Mouse (Mus musculus) naive thymus-derived CD4-positive, alpha-beta T cell, adult 2 months (primary cell): ENCODE measurements at regions not wholly inside any gene's neighbourhood (a gene's known extent, or its start where the extent isn't known, plus 50 kb on each side); places are given as distances from the start of the nearest gene placed in this dataset.

Experiments
- DNase-seq: peaks from one replicate; pipeline ENCODE4 v3.0.0-alpha.2; 2011; ENCODE audit warnings: low read depth

- no peak for DNase-seq
Observed at GRCm38 (mm10) chr5:116766261-116766660, 174.6 kb upstream of the Srrm4 start.

DNA sequence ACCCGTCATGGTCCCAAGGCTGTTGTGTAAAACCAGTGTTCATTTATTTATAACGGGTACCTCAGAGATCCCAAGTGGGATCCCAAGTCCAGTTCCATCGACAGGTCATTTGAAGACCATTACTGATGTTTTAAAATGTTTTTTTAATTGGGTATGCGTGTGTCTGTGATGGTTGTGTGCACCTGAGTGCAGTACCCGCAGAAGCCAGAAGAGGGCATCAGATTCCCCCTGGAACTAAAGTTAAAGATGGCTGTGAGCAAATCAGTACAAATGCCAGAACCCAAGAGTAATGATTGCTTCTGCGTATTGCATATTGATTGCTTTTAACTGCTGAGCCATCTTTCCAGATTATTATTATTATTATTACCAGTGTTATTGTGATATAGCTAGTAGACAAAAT lies 169.7 kb upstream of the Srrm4 start:
- no peak for DNase-seq

DNA sequence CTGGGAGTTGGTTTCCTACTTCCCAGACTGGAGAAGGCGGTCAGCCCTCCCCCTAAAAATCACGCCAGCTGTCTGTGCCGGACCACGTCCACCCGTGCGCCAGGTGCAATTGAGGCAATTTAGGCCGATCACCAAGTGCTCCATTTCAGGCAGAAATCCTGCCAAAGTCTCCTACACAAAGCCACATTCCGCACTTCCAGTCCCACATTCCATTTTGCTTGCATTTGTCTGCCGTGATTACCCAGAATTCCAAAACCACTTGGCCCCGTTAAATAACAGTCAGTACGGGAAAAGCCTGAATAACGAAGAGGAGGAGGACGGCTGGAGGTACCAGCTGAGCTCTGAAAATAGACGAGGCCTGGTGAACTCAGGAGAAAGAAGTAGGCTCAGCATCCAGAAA lies 167.1 kb upstream of the Srrm4 start:
- no peak for DNase-seq

DNA sequence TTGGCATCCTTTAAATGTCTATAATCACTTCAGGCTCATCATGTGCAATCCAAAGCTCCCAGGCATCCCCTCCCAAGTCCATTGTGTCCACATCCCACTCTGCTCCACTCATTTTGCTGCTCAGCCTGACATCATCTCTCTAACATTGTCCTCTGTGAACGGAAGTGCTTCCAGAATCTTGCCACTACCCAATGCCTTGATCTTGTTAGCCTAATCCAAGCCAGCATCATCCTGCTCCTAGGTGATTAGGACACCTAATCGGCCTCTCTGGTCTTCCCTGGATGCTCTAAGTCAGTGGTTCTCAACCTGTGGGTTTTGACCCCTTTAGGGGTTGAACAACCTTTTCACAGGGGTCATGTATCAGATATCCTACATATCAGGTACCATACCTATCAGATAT lies 161.3 kb upstream of the Srrm4 start:
- DNase-seq = no peak

DNA sequence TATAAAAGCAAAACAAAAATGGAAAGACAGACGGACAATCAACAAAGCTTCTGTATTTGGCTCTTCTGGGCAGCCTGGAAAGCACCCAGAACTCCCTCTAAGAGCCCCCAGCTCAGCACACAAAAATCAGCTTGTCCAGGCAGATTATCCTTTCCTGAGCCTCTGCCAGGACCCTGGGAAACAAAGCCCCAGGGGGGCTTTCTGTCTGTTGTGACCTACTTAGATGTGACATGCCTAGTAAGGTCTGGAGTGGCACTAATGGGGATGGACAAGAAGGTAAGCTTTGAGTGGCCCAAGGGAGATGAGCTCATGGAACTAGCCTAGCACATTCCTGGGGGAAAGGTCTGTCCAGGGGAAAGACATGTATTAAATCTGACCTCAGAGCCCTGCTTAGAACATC lies 160.5 kb upstream of the Srrm4 start:
- no peak for DNase-seq

- no peak for DNase-seq
Observed at GRCm38 (mm10) chr5:116745776-116746175, 154.2 kb upstream of the Srrm4 start.

DNA sequence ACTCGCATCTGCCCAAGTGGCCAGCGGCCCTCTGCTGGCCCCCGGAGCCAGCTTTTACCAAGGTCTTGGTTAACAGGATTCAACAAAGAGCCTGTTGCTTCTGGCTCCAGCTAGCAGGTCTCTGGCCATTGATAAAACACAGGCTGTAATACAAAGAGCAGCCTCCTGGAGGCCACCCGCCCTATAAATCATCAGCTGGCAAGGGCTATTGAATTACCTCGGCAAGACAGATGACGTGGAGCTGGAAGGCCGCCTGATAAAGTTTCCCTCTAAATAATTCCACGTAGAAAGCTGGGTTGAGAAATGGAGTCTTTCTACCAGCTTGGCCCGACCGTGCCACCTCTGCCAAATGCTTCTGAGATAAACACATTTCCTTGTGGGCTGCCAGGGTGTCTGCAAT lies 152.8 kb upstream of the Srrm4 start:
- DNase-seq = no peak

DNA sequence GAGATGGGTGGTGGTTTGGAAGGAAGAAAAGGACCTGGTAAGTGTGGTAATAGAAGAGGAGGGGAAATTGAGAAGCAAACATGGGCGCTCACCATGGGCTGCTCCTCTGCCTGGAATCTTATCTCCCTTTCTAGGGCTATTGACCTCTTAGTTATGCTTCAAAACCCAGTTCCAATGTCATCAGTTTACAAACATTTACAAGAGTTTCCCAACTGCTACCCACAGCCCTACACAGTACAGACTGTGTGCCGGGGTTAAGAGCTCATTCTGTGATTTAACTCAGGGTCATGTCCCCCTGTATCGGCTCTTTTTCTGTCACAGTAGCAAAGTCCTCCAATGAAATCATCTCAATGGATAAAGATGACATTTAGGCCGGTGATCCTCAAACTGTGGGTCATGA lies 144.0 kb upstream of the Srrm4 start:
- DNase-seq = no peak

DNA sequence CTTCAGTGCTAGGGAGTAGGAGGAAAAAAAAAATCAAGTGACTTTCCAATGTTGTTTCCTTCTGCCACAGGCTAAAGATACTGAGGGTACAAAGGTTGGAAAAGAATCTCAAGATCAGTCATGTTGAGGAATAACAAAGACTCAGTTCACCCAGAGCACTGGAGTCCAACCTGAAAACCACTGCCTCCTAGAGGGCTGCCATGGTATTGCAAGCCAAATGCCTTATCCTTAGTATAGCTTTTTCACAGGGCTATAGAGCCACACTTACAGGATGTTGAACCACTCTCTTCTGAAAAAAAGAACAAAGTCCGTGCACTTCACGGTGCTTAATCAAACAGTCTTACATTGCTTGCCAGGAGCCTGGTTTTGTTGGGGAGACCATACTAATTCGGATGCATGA lies 139.9 kb upstream of the Srrm4 start:
- DNase-seq = no peak

DNA sequence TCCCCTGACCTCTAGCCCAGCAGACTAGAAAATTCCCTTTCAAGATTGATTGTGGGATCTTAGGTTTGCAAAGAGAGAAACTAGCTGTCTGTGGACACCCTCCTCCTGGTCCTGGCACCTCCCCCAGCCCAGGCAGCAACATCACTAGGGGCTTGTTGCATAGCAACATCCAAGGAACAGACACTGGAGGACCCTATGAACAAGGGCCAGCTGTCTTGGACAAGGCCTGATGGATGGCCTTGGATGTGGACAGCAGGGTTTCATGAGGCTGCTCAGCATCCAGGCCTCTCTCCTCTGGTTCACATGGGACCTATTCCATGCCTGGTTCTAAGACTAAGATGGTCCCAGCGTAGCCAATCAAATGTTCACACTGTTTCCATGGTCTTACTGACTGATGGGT lies 127.6 kb upstream of the Srrm4 start:
- no peak for DNase-seq

DNA sequence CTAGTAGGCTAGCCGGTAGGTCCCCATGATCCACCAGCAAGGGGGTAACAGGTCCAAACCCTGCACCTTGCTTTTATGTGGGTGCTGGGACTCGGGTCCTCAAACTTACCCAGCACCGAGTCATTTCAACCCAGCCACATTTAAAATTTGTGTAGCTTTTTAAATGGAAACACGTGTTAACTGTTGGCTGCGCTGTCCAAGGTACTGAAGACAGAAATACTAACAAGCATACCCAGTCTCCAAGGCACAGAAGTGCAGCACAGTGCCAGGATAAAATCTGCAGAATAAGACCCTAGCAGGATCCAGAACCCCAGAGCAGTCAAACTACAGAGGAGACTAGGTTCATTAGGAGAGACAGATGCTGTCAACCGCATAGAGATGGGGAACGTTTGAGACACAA lies 122.6 kb upstream of the Srrm4 start:
- no peak for DNase-seq

GRCm38 (mm10) chr5:116712056-116712455 lies 120.4 kb upstream of the Srrm4 start:
- no peak for DNase-seq

DNA sequence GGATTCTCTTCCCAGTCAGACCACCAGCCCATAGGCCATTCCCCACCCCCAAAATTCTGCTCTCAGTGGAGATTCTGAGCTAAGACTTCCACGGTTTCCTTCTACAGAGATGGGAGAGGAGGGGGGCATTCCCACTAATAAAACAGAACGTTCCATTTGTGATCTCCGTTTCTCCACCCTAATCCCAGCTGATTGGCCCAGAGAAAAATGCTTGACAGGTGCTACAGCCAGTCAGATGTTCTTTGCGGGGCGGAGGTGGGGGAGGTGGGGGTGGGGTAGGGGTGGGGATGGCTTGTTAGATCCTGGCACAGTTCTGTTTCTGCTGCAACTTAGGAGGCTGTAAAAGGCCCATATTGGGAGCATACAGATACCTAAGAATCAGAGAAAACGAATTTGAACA lies 116.9 kb upstream of the Srrm4 start:
- no peak for DNase-seq

GRCm38 (mm10) chr5:116662466-116662865 lies 70.8 kb upstream of the Srrm4 start:
- DNase-seq = no peak

- no peak for DNase-seq
Observed at GRCm38 (mm10) chr5:116661851-116662250, 70.2 kb upstream of the Srrm4 start.

DNA sequence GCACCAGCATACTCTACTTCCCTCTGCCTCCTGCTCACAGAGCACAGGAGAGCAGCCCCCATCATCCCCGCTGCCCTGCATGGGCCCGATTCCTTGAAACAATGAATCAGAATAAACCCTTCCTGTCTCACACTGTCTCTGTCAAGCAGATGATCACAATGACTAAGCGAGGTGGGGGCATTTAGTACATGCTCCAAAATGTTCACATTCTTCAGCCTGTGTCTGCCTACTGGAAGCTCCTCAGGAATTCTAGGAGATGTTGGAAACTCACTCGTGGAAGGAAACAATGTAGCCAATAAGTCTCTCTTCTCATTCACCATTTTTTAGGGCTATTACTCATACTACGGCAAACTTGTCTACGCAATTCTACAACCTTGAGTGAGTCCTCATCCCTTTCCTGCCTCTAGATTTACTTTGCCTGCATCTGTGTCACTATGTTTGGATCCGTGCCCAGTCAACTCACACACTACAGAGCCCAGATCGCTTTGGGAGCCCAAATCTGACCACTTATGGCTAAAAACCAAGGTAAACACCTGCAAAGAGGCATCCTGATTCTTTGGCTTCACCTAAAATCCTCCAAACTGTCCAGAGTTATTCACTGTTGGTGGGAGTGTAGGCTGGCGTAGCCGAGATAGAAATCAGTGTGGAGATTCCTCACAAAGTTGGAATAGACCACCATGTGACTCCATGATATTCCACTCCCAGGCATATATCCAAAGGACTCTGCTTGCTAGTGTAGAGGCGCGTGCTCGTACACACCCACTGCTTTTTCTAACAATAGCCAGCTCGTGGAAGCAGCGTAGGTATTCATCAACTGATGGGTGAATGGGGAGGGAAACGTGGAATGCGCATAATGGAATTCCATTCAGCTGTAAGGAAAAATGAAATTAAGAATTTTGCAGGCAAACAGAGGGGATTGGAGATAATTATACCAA lies 63.1 kb upstream of the Srrm4 start:
- DNase-seq = no peak
